Comparison of ENCODE assay signal across 10 mouse cellular contexts in the genomic region with DNA sequence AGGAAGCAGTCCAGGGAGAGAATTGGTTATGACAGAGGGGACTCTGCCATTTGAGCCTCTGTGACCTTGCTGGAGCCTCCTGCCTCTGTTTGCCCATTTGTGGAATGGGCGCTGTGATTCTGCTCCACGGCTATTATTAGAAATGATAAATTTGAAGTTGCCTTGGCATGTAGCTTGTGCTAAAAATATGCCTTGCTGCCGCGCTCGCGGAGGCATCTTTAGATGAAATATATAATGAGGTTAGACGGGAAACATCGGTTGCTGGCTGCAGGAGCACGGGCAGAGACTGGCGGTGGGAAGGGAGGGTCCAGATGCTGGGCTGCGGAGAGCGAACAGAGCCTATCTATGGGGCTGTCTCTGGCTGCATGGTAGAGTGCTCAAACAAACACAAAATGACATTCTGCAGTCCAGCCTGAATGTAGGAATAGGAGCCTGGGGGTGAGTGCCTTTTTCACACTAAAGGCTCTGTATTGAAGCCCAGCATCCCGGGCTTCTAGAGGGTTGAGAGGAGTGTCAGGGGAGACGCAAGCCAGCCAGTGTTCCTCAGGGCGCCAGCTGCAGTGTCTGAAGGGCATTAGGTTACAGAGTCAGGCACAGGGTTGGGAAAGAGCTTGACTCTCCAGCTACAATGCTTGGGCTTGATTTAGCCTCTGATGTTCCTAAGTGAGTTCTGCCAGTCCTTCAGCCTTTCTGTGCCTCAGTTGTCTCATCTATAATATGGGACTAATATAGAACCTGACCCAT.
DNase-seq lines count a peak whose midpoint lies in the region; ATAC-seq and TF ChIP-seq lines count a peak whose summit lies in the region.
"Had no signal": no experiment of that assay in that cellular context is flagged by ENCODE, and none has a peak within 500 bp of the region (broad histone marks: within the 10 kb centered on the region; RNA-seq: fewer than 3 reads in every experiment).

No protein-coding gene starts in this region.

- H3K9ac ChIP-seq in heart, embryonic 11.5 days (ENCODE audit: low read depth, low read length) = 0 out of 2 replicates have a peak overlapping the region, but pooled peaks have one; percentile 16
- H3K9ac ChIP-seq in midbrain, embryonic 14.5 days (replicated peaks; ENCODE audit: low read length) = no peak overlapping the region

- intact Hi-C loops in left cerebral cortex, adult 2 months (cut with DNase I) = no loop called here
- intact Hi-C loops in left cerebral cortex, postnatal 4 days (cut with DNase I) = no loop called here

- no peaks in the 10 kb centered on the region for H3K36me3 ChIP-seq in heart, embryonic 11.5 days (ENCODE audit: control insufficient read depth, insufficient read depth, low read length)
- no peaks in the 10 kb centered on the region for H3K36me3 ChIP-seq in midbrain, embryonic 14.5 days (ENCODE audit: control insufficient read depth, insufficient read depth, low read length)

- H3K27me3 ChIP-seq in heart, embryonic 11.5 days (ENCODE audit: control insufficient read depth, insufficient read depth, low read length) = no peaks in the 10 kb centered on the region
- no peaks in the 10 kb centered on the region for H3K27me3 ChIP-seq in midbrain, embryonic 14.5 days (ENCODE audit: control insufficient read depth, insufficient read depth, low read length)

- DNase-seq in adrenal gland, postnatal 10 days = peak; percentile 17
- DNase-seq in adrenal gland, adult (ENCODE audit: inconsistent age in 2 of 2, low spot score in 1 of 2) = no peak
- DNase-seq in left cerebral cortex, adult 2 months (ENCODE audit: extremely low spot score in 1 of 2, low spot score in 2 of 2) = peak in 1 of 2 experiments; percentile 43
- no peak for DNase-seq in left cerebral cortex, postnatal 4 days
- peak; percentile 46 for DNase-seq in midbrain, embryonic 14.5 days
- DNase-seq in adrenal gland, adult 18-20 months (ENCODE audit: low spot score in 2 of 2) = no peak
- DNase-seq in kidney, postnatal 36 days = no peak
- DNase-seq: cerebellum, adult 8-10 months; thymus, adult 18-20 months had no signal

- TF ChIP-seq CTCF in left cerebral cortex, adult 2 months (IDR thresholded peaks at IDR 0.05) = no peak

- H3K4me2 ChIP-seq in heart, embryonic 11.5 days = peak overlapping the region; percentile 52
- H3K4me2 ChIP-seq in midbrain, embryonic 14.5 days (ENCODE audit: low read length) = no peak overlapping the region

- H3K27ac ChIP-seq in left cerebral cortex, adult 2 months = peak overlapping the region; percentile 63
- no peak overlapping the region; the same call in 1 of the 2 replicates for H3K27ac ChIP-seq in heart, embryonic 11.5 days (ENCODE audit: low read depth, low read length)
- H3K27ac ChIP-seq in midbrain, embryonic 14.5 days (replicated peaks; ENCODE audit: low read depth, low read length) = peak overlapping the region; percentile 62

- no peaks in the 10 kb centered on the region for H3K9me3 ChIP-seq in heart, embryonic 11.5 days (replicated peaks; ENCODE audit: control insufficient read depth, low read length)
- 0 out of 2 replicates have a peak, but pooled peaks cover 4% of the 10 kb centered on the region for H3K9me3 ChIP-seq in midbrain, embryonic 14.5 days (ENCODE audit: control insufficient read depth, low read length)

- WGBS in heart, embryonic 11.5 days (ENCODE audit: insufficient replicate concordance) = 40% methylated on average over 15 of the region's 15 CpGs
- WGBS in midbrain, embryonic 14.5 days = 49% methylated on average over 15 of the region's 15 CpGs

- H3K4me1 ChIP-seq in heart, embryonic 11.5 days (ENCODE audit: control insufficient read depth, insufficient read depth, low read length) = peaks cover 36% of the 10 kb centered on the region
- peaks cover 27% of the 10 kb centered on the region for H3K4me1 ChIP-seq in midbrain, embryonic 14.5 days (ENCODE audit: control insufficient read depth, insufficient read depth, low read length)

- ATAC-seq in heart, embryonic 11.5 days (replicated peaks; ENCODE audit: insufficient number of reproducible peaks, low FRiP score, low TSS enrichment) = no peak
- ATAC-seq in midbrain, embryonic 14.5 days (ENCODE audit: low FRiP score, low TSS enrichment) = no peak

- H3K4me3 ChIP-seq in left cerebral cortex, adult 2 months = no peak overlapping the region
- H3K4me3 ChIP-seq in heart, embryonic 11.5 days (ENCODE audit: low read depth, low read length) = no peak overlapping the region
- H3K4me3 ChIP-seq in midbrain, embryonic 14.5 days (replicated peaks; ENCODE audit: low read depth, low read length) = no peak overlapping the region

Comparison
In these comparisons a context has a peak if more than half of its experiments do, and no peak if none do; other contexts are left out.
1. DNase-seq: peak in adrenal gland, postnatal 10 days (single experiment) and midbrain, embryonic 14.5 days (single experiment); none in adrenal gland, adult (0 of 2), left cerebral cortex, postnatal 4 days (single experiment), adrenal gland, adult 18-20 months (0 of 2) and kidney, postnatal 36 days (0 of 2).